12 mouse cellular contexts compared by ENCODE assay signal in genomic region chr12:84149971-84150370, GRCm38 (mm10). TPM values are rescaled to one million over a fixed set of nuclear protein-coding genes. Genes with fewer than 3 reads are reported as not detected.
DNase-seq lines count a peak whose midpoint lies in the region; ATAC-seq lines count a peak whose summit lies in the region.
"Had no signal": no experiment of that assay in that cellular context is flagged by ENCODE, and none has a peak within 500 bp of the region (broad histone marks: within the 10 kb centered on the region; RNA-seq: fewer than 3 reads in every experiment).

No protein-coding gene starts in this region.

- peaks cover 41% of the 10 kb centered on the region for H3K36me3 ChIP-seq in heart, embryonic 12.5 days
- peaks cover 10% of the 10 kb centered on the region for H3K36me3 ChIP-seq in heart, embryonic 11.5 days (ENCODE audit: control insufficient read depth, insufficient read depth, low read length)
- H3K36me3 ChIP-seq in forebrain, embryonic 14.5 days (ENCODE audit: control insufficient read depth, insufficient read depth, low read length), result peaks cover 39% of the 10 kb centered on the region
- H3K36me3 ChIP-seq in hindbrain, embryonic 16.5 days (ENCODE audit: control insufficient read depth, insufficient read depth, low read length), result 0 out of 2 replicates have a peak, but pooled peaks cover 2% of the 10 kb centered on the region
- peaks cover 9% of the 10 kb centered on the region for H3K36me3 ChIP-seq in midbrain, embryonic 14.5 days (ENCODE audit: control insufficient read depth, insufficient read depth, low read length)

- H3K4me1 ChIP-seq in heart, embryonic 12.5 days (replicated peaks), result peaks cover 50% of the 10 kb centered on the region
- H3K4me1 ChIP-seq in heart, embryonic 11.5 days (ENCODE audit: control insufficient read depth, insufficient read depth, low read length), result peaks cover 48% of the 10 kb centered on the region
- peaks cover 4% of the 10 kb centered on the region; the same call in 1 of the 2 replicates for H3K4me1 ChIP-seq in forebrain, embryonic 14.5 days (ENCODE audit: control insufficient read depth, insufficient read depth, low read length)
- peaks cover 4% of the 10 kb centered on the region for H3K4me1 ChIP-seq in hindbrain, embryonic 16.5 days (ENCODE audit: control insufficient read depth, insufficient read depth, low read depth, low read length)
- peaks cover 13% of the 10 kb centered on the region; the same call in 1 of the 2 replicates for H3K4me1 ChIP-seq in midbrain, embryonic 14.5 days (ENCODE audit: control insufficient read depth, insufficient read depth, low read length)

- peak; percentile 12 for DNase-seq in forebrain, embryonic 14.5 days (ENCODE audit: low spot score)
- DNase-seq in midbrain, embryonic 14.5 days, result peak; percentile 48
- no peak for DNase-seq in thymus, postnatal 10 days (ENCODE audit: low spot score in 2 of 2)
- no peak for DNase-seq in kidney, adult 18-20 months
- no peak for DNase-seq in adrenal gland, adult 18-20 months (ENCODE audit: low spot score in 2 of 2)
- DNase-seq: kidney, postnatal 25 days; lung, adult 18-20 months had no signal

- no peak overlapping the region for H3K4me3 ChIP-seq in heart, embryonic 12.5 days
- no peak overlapping the region for H3K4me3 ChIP-seq in heart, embryonic 11.5 days (ENCODE audit: low read depth, low read length)
- H3K4me3 ChIP-seq in forebrain, embryonic 14.5 days (ENCODE audit: low read depth, low read length), result no peak overlapping the region
- H3K4me3 ChIP-seq in hindbrain, embryonic 16.5 days (ENCODE audit: low read length), result no peak overlapping the region
- H3K4me3 ChIP-seq in midbrain, embryonic 14.5 days (replicated peaks; ENCODE audit: low read depth, low read length), result no peak overlapping the region
- H3K4me3 ChIP-seq: hindbrain, embryonic 15.5 days; megakaryocyte, embryonic 14.5 days had no signal

- no peaks in the 10 kb centered on the region for H3K27me3 ChIP-seq in heart, embryonic 12.5 days (replicated peaks)
- no peaks in the 10 kb centered on the region for H3K27me3 ChIP-seq in heart, embryonic 11.5 days (ENCODE audit: control insufficient read depth, insufficient read depth, low read length)
- no peaks in the 10 kb centered on the region for H3K27me3 ChIP-seq in forebrain, embryonic 14.5 days (replicated peaks; ENCODE audit: control insufficient read depth, insufficient read depth, low read length)
- H3K27me3 ChIP-seq in hindbrain, embryonic 16.5 days (replicated peaks; ENCODE audit: control insufficient read depth, insufficient read depth, low read length), result no peaks in the 10 kb centered on the region
- no peaks in the 10 kb centered on the region for H3K27me3 ChIP-seq in midbrain, embryonic 14.5 days (ENCODE audit: control insufficient read depth, insufficient read depth, low read length)
- H3K27me3 ChIP-seq: hindbrain, embryonic 15.5 days; megakaryocyte, embryonic 14.5 days had no signal

- no peaks in the 10 kb centered on the region for H3K9me3 ChIP-seq in heart, embryonic 12.5 days (replicated peaks)
- no peaks in the 10 kb centered on the region for H3K9me3 ChIP-seq in heart, embryonic 11.5 days (replicated peaks; ENCODE audit: control insufficient read depth, low read length)
- no peaks in the 10 kb centered on the region for H3K9me3 ChIP-seq in forebrain, embryonic 14.5 days (replicated peaks; ENCODE audit: control insufficient read depth, low read length)
- no peaks in the 10 kb centered on the region for H3K9me3 ChIP-seq in hindbrain, embryonic 16.5 days (ENCODE audit: control insufficient read depth, low read length)
- H3K9me3 ChIP-seq in midbrain, embryonic 14.5 days (ENCODE audit: control insufficient read depth, low read length), result no peaks in the 10 kb centered on the region
- H3K9me3 ChIP-seq: hindbrain, embryonic 15.5 days; megakaryocyte, embryonic 14.5 days had no signal

- ATAC-seq in heart, embryonic 12.5 days (ENCODE audit: insufficient number of reproducible peaks, low FRiP score), result no peak
- no peak for ATAC-seq in heart, embryonic 11.5 days (replicated peaks; ENCODE audit: insufficient number of reproducible peaks, low FRiP score, low TSS enrichment)
- ATAC-seq in forebrain, embryonic 14.5 days, result no peak
- no peak for ATAC-seq in hindbrain, embryonic 16.5 days
- no peak for ATAC-seq in midbrain, embryonic 14.5 days (ENCODE audit: low FRiP score, low TSS enrichment)

- no peak overlapping the region; the same call in 1 of the 2 replicates for H3K9ac ChIP-seq in heart, embryonic 12.5 days
- H3K9ac ChIP-seq in heart, embryonic 11.5 days (ENCODE audit: low read depth, low read length), result no peak overlapping the region
- H3K9ac ChIP-seq in forebrain, embryonic 14.5 days (ENCODE audit: low read length), result 0 out of 2 replicates have a peak overlapping the region, but pooled peaks have one; percentile 25
- peak overlapping the region; percentile 23; the same call in 1 of the 2 replicates for H3K9ac ChIP-seq in hindbrain, embryonic 16.5 days (ENCODE audit: low read depth, low read length)
- no peak overlapping the region; the same call in 1 of the 2 replicates for H3K9ac ChIP-seq in midbrain, embryonic 14.5 days (replicated peaks; ENCODE audit: low read length)
- H3K9ac ChIP-seq: hindbrain, embryonic 15.5 days had no signal

- peak overlapping the region; percentile 68 for H3K27ac ChIP-seq in heart, embryonic 12.5 days (ENCODE audit: poor library complexity, severe bottlenecking)
- no peak overlapping the region for H3K27ac ChIP-seq in heart, embryonic 11.5 days (ENCODE audit: low read depth, low read length)
- H3K27ac ChIP-seq in forebrain, embryonic 14.5 days (ENCODE audit: low read depth, low read length), result no peak overlapping the region
- no peak overlapping the region for H3K27ac ChIP-seq in hindbrain, embryonic 16.5 days (ENCODE audit: low read depth, low read length)
- H3K27ac ChIP-seq in midbrain, embryonic 14.5 days (replicated peaks; ENCODE audit: low read depth, low read length), result no peak overlapping the region
- H3K27ac ChIP-seq: hindbrain, embryonic 15.5 days had no signal

- H3K4me2 ChIP-seq in heart, embryonic 12.5 days, result no peak overlapping the region
- no peak overlapping the region for H3K4me2 ChIP-seq in heart, embryonic 11.5 days
- no peak overlapping the region for H3K4me2 ChIP-seq in forebrain, embryonic 14.5 days (ENCODE audit: low read length)
- peak overlapping the region; percentile 13; the same call in 1 of the 2 replicates for H3K4me2 ChIP-seq in hindbrain, embryonic 16.5 days (ENCODE audit: low read length)
- H3K4me2 ChIP-seq in midbrain, embryonic 14.5 days (ENCODE audit: low read length), result no peak overlapping the region
- H3K4me2 ChIP-seq: hindbrain, embryonic 15.5 days had no signal

- 95% methylated on average over 15 of the region's 15 CpGs for WGBS in heart, embryonic 12.5 days
- 89% methylated on average over 15 of the region's 15 CpGs for WGBS in heart, embryonic 11.5 days (ENCODE audit: insufficient replicate concordance)
- WGBS in forebrain, embryonic 14.5 days, result 74% methylated on average over 15 of the region's 15 CpGs
- 36% methylated on average over 15 of the region's 15 CpGs for WGBS in hindbrain, embryonic 16.5 days
- WGBS in midbrain, embryonic 14.5 days, result 42% methylated on average over 15 of the region's 15 CpGs

RNA-seq across cellular contexts. Expression of gene Pnma1, which starts 1.7 kb away (rescaled TPM):
- polyA plus RNA-seq in heart, embryonic 12.5 days (2016; fragmentation: Nextera tagmentation; extraction: Ambion mirVana), result 0.40 and 0.68 TPM in 2 replicates
- 0.50 and 0.62 TPM in 2 replicates for polyA plus RNA-seq in heart, embryonic 11.5 days (2014; fragmentation: Nextera tagmentation; extraction: Ambion mirVana)
- polyA plus RNA-seq in forebrain, embryonic 14.5 days (2014; fragmentation: Nextera tagmentation; extraction: Ambion mirVana), result 4.1 and 6.0 TPM in 2 replicates
- polyA plus RNA-seq in hindbrain, embryonic 16.5 days (2015; fragmentation: Nextera tagmentation; extraction: Ambion mirVana), result 4.7 and 4.8 TPM in 2 replicates
- polyA plus RNA-seq in midbrain, embryonic 14.5 days (2014; fragmentation: Nextera tagmentation; extraction: Ambion mirVana), result 5.4 and 6.2 TPM in 2 replicates
- under 1 TPM; 0.26 to 0.36 TPM for total RNA-seq in adrenal gland, adult 18-20 months (2021)

RNA-seq across cellular contexts. Expression of gene Dnal1, which starts 35.8 kb away (rescaled TPM):
- 4.4 and 5.4 TPM in 2 replicates for polyA plus RNA-seq in heart, embryonic 12.5 days (2016; fragmentation: Nextera tagmentation; extraction: Ambion mirVana)
- 2.9 and 3.1 TPM in 2 replicates for polyA plus RNA-seq in heart, embryonic 11.5 days (2014; fragmentation: Nextera tagmentation; extraction: Ambion mirVana)
- 6.6 and 8.9 TPM in 2 replicates for polyA plus RNA-seq in forebrain, embryonic 14.5 days (2014; fragmentation: Nextera tagmentation; extraction: Ambion mirVana)
- 7.6 and 7.7 TPM in 2 replicates for polyA plus RNA-seq in hindbrain, embryonic 16.5 days (2015; fragmentation: Nextera tagmentation; extraction: Ambion mirVana)
- 7.0 and 7.8 TPM in 2 replicates for polyA plus RNA-seq in midbrain, embryonic 14.5 days (2014; fragmentation: Nextera tagmentation; extraction: Ambion mirVana)
- total RNA-seq in adrenal gland, adult 18-20 months (2021), result 10 to 100 TPM; 15.5 to 16.8 TPM

RNA-seq across cellular contexts. Expression of gene Acot6, which starts 49.5 kb away (rescaled TPM):
- polyA plus RNA-seq in heart, embryonic 12.5 days (2016; fragmentation: Nextera tagmentation; extraction: Ambion mirVana), result 0.64 and 1.1 TPM in 2 replicates
- 0.89 and 1.0 TPM in 2 replicates for polyA plus RNA-seq in heart, embryonic 11.5 days (2014; fragmentation: Nextera tagmentation; extraction: Ambion mirVana)
- 1.5 and 1.8 TPM in 2 replicates for polyA plus RNA-seq in forebrain, embryonic 14.5 days (2014; fragmentation: Nextera tagmentation; extraction: Ambion mirVana)
- polyA plus RNA-seq in hindbrain, embryonic 16.5 days (2015; fragmentation: Nextera tagmentation; extraction: Ambion mirVana), result 1.3 and 1.5 TPM in 2 replicates
- polyA plus RNA-seq in midbrain, embryonic 14.5 days (2014; fragmentation: Nextera tagmentation; extraction: Ambion mirVana), result 1.5 and 1.9 TPM in 2 replicates
- total RNA-seq in adrenal gland, adult 18-20 months (2021), result 1 to 10 TPM; 3.4 to 5.4 TPM

Comparison
In these comparisons a context has a peak if more than half of its experiments do, and no peak if none do; other contexts are left out.
1. H3K9ac ChIP-seq: peak in forebrain, embryonic 14.5 days (single experiment) and hindbrain, embryonic 16.5 days (single experiment); none in heart, embryonic 12.5 days (single experiment), heart, embryonic 11.5 days (single experiment) and midbrain, embryonic 14.5 days (single experiment).
2. DNase-seq: peak in forebrain, embryonic 14.5 days (single experiment) and midbrain, embryonic 14.5 days (single experiment); none in thymus, postnatal 10 days (0 of 2), kidney, adult 18-20 months (single experiment) and adrenal gland, adult 18-20 months (0 of 2).